Mouse (Mus musculus) heart, adult 2 months (tissue): ENCODE measurements around the gene Ddx24.

Experiments used
- CTCF ChIP-seq: fragments of 200-600 bp; IDR thresholded peaks from 2 replicates; pipeline ENCODE4 v1.8.1; 2022; ENCODE audit warnings: antibody characterized with exemption, mild to moderate bottlenecking, moderate library complexity
- POLR2A ChIP-seq: fragments of 200-500 bp; IDR thresholded peaks from 2 replicates; pipeline ENCODE4 v1.6.1; 2011; ENCODE audit warnings: mild to moderate bottlenecking, low read depth, low read length, control low read depth; ENCODE audit not compliant: insufficient read depth

GRCm38 (mm10) chr12:103474481-103474880 is 48.9 kb upstream of the Ddx24 start:
- TF ChIP-seq CTCF (no peak), POLR2A (no peak)
